Mouse (Mus musculus) left cerebral cortex, postnatal 10 days (tissue): Measurements from ENCODE around the gene Inka1. TPM values are rescaled to one million over a fixed set of nuclear protein-coding genes. Genes with fewer than 3 reads are reported as not detected.

Experiments
- total RNA-seq, 2 experiments: library from RNA; stranded (reverse); gene quantifications; 2 replicates each; pipeline ENCODE4 v1.2.3; 2021

The Inka1 gene
- total RNA-seq, 2 experiments from 2014 or later = 4.3 to 5.1 TPM

Other genes with a start within 250 kb of the Inka1 start
- 100 to 1,000 TPM; 157 TPM for gene Rbm5, start 214.9 kb downstream of the Inka1 start, total RNA-seq
- gene Rbm6, start 112.6 kb downstream of the Inka1 start, total RNA-seq = 10 to 100 TPM; 57.0 to 60.5 TPM
- 10 to 100 TPM; 14.0 to 15.0 TPM for gene Mon1a, start 97.7 kb downstream of the Inka1 start, total RNA-seq
- 1 to 10 TPM; 1.8 to 2.4 TPM for gene Mst1r, start 79.0 kb downstream of the Inka1 start, total RNA-seq
- not detected for gene Actl11, start 57.4 kb downstream of the Inka1 start, total RNA-seq
- gene Camkv, start 50.2 kb downstream of the Inka1 start, total RNA-seq = 100 to 1,000 TPM; 434 to 435 TPM
- gene Traip, start 35.7 kb downstream of the Inka1 start, total RNA-seq = 10 to 100 TPM; 16.4 to 17.7 TPM
- gene Uba7, start 10.4 kb downstream of the Inka1 start, total RNA-seq = 1 to 10 TPM; 2.4 to 2.6 TPM
- gene Gm20661, start 2.8 kb downstream of the Inka1 start, total RNA-seq = under 1 TPM; 0.30 to 0.39 TPM
- 1 to 10 TPM in 1 of 2 experiments, not detected in 1; 2.2 TPM for gene Cdhr4, start 6.6 kb upstream of the Inka1 start, total RNA-seq
- 1 to 10 TPM; 1.5 to 3.4 TPM for gene Gm20662, start 10.5 kb upstream of the Inka1 start, total RNA-seq
- 100 to 1,000 TPM; 172 to 174 TPM for gene Ip6k1, start 16.6 kb upstream of the Inka1 start, total RNA-seq
- 10 to 100 TPM; 16.8 to 18.7 TPM for gene Gmppb, start 63.4 kb upstream of the Inka1 start, total RNA-seq
- 1 to 10 TPM; 1.8 to 2.0 TPM for gene Amigo3, start 67.3 kb upstream of the Inka1 start, total RNA-seq
- gene Mst1, start 94.6 kb upstream of the Inka1 start, total RNA-seq = not detected
- gene Rnf123, start 97.5 kb upstream of the Inka1 start, total RNA-seq = 10 to 100 TPM; 91.1 to 94.2 TPM
- gene Apeh, start 108.7 kb upstream of the Inka1 start, total RNA-seq = 10 to 100 TPM; 30.7 to 41.3 TPM
- gene Bsn, start 204.5 kb upstream of the Inka1 start, total RNA-seq = 100 to 1,000 TPM; 139 to 142 TPM